Mouse (Mus musculus) gastrocnemius, postnatal 10 days (tissue): ENCODE results near the gene Rbm20. TPM values are rescaled to one million over a fixed set of nuclear protein-coding genes. Genes with fewer than 3 reads are reported as not detected.

Source experiments
- DNase-seq: peaks from one replicate; pipeline ENCODE4 v3.0.0; 2021; ENCODE audit warnings: mixed read lengths
- total RNA-seq, 2 experiments: library from RNA; stranded (reverse); gene quantifications; 2 replicates each; pipeline ENCODE4 v1.2.3; 2021

Rbm20 gene
- total RNA-seq, 2 experiments from 2014 or later = 74.3 to 77.4 TPM

GRCm38 (mm10) chr19:53881786-53882185 lies 204.7 kb downstream of the Rbm20 start:
- no peak for DNase-seq

GRCm38 (mm10) chr19:53885450-53885849 lies 208.3 kb downstream of the Rbm20 start:
- DNase-seq = no peak

GRCm38 (mm10) chr19:53886576-53887370 lies 209.7 kb downstream of the Rbm20 start:
- no peak for DNase-seq

- no peak for DNase-seq
These were observed 210.7 kb downstream of the Rbm20 start for GRCm38 (mm10) chr19:53887822-53888221.

GRCm38 (mm10) chr19:53888331-53888730 lies 211.2 kb downstream of the Rbm20 start:
- no peak for DNase-seq

- DNase-seq = no peak
These were observed 212.4 kb downstream of the Rbm20 start for GRCm38 (mm10) chr19:53889555-53889954.

- no peak for DNase-seq
These were observed 213.2 kb downstream of the Rbm20 start for GRCm38 (mm10) chr19:53890274-53890673.

- DNase-seq = no peak
These were observed 213.7 kb downstream of the Rbm20 start for GRCm38 (mm10) chr19:53890781-53891251.

GRCm38 (mm10) chr19:53891569-53891968 lies 214.5 kb downstream of the Rbm20 start:
- no peak for DNase-seq

GRCm38 (mm10) chr19:53892061-53892460 lies 215.0 kb downstream of the Rbm20 start, which contains the start of gene Pdcd4:
TSS of gene Pdcd4 (plus strand) at chr19:53892231.
- DNase-seq = peak; percentile 36

GRCm38 (mm10) chr19:53892838-53893359 lies 215.8 kb downstream of the Rbm20 start:
- DNase-seq = no peak

- DNase-seq = peak; percentile 41
These were observed 216.6 kb downstream of the Rbm20 start for GRCm38 (mm10) chr19:53893711-53894171.

- no peak for DNase-seq
These were observed 217.5 kb downstream of the Rbm20 start for GRCm38 (mm10) chr19:53894538-53895121.

- DNase-seq = no peak
These were observed 220.9 kb downstream of the Rbm20 start for GRCm38 (mm10) chr19:53898046-53898445.

GRCm38 (mm10) chr19:53898498-53898897 lies 221.4 kb downstream of the Rbm20 start:
- no peak for DNase-seq

- DNase-seq = no peak
These were observed 222.1 kb downstream of the Rbm20 start for GRCm38 (mm10) chr19:53898970-53899900.

- DNase-seq = no peak
These were observed 223.0 kb downstream of the Rbm20 start for GRCm38 (mm10) chr19:53899941-53900610.

- no peak for DNase-seq
These were observed 225.0 kb downstream of the Rbm20 start for GRCm38 (mm10) chr19:53901931-53902738.

GRCm38 (mm10) chr19:53902739-53903487 lies 225.8 kb downstream of the Rbm20 start:
- DNase-seq = peak; percentile 95
